Mouse (Mus musculus): ENCODE data around the gene Tmem139.

Gene Tmem139

DNA sequence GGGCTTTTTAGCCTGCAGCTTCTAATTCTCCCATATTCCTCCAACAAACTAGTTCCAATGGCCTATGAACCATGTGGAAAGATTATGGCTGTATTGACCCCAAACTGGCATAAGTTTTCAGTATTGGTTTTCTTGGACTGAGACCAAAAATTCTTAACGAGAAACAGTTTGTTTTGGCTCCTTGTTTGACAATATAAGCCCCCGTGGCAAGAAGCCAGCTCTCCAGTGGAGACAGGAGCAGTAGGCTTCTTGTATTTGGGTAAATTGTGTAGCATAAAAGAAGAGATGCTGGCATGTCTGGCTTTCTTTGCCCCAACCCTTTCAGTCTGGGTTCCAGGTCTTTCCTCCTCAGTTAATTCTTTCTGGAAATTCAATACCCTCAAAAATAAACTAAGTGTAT is 14.4 kb downstream of the Tmem139 start:
- no peak for DNase-seq (ENCODE audit: low spot score)

GRCm38 (mm10) chr6:42282865-42283528 is 21.2 kb downstream of the Tmem139 start:
- DNase-seq (ENCODE audit: low spot score), result no peak

DNA sequence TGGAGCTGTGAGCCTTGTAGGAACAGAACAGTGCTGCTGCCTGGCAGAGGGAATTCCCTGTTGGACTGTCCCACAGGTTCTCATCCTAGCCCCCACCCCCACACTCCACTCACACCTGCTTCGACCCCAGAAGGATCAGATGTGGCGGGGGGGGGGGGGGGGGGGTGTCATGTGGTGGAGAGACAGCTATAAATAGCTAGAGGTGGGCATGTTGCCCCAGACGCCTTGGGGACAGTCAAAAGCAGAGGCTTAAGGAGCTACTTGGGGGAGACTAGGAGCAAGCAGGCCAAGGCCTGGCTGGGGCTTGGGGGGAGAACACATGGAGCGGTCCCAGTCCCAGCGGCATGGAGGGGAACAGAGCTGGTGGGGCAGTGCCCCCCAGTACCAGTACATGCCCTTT is 24.7 kb downstream of the Tmem139 start, which contains the start of gene Clcn1:
Gene Clcn1, plus strand, starts transcription at position 238 of the 400 bp plus-strand sequence.
- no peak for DNase-seq (ENCODE audit: low spot score)

DNA sequence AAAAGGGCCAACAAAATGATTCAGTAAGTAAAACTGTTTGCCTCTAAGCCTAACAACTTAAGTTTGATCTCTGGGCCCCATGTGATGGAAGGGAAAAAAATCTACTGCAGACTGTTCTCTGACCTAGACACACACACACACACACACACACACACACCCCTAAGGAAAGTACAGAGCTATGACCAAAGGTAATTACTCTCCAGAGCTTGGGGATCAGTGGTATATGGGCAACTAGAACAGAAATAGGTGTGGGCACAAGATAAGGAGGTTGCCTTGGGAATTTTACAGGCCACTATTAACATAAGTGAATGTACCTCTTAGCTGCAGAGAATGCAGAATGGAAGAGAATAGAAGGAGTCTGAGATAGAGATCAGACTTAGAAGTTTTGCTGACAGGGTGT is 25.8 kb downstream of the Tmem139 start:
- DNase-seq (ENCODE audit: low spot score), result no peak

DNA sequence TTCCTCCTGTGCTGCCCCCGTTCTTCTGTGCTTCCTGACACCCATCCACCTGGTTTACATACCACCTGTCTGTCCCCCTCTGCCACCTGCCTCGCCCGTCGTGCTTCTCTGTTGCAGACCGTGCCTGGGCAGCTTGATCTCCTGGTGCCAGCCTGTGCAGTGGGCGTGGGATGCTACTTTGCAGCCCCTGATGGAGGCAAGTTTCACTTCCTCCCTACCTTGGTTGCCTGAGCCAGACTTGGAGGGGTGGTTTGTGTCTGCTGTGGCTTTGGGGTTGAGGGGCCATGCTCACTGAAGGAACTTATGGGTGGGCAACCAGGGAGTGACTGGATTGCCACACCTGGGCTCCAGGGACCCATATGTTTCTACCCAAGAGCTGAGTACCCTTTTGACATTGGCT is 31.6 kb downstream of the Tmem139 start:
- no peak for DNase-seq (ENCODE audit: low spot score)

- no peak for DNase-seq (ENCODE audit: low spot score)
Measured at GRCm38 (mm10) chr6:42295549-42296094, 33.9 kb downstream of the Tmem139 start.

- DNase-seq (ENCODE audit: low spot score), result no peak
Measured at GRCm38 (mm10) chr6:42299362-42299761, 37.6 kb downstream of the Tmem139 start.

GRCm38 (mm10) chr6:42309816-42310378 is 48.1 kb downstream of the Tmem139 start:
- DNase-seq (ENCODE audit: low spot score), result peak; percentile 13

- DNase-seq (ENCODE audit: low spot score), result no peak
Measured at GRCm38 (mm10) chr6:42310427-42311053, 48.8 kb downstream of the Tmem139 start.
